Mouse (Mus musculus): ENCODE data around the gene Gpt2. TPM values are rescaled to one million over a fixed set of nuclear protein-coding genes. Genes with fewer than 3 reads are reported as not detected.

The Gpt2 gene
- polyA plus RNA-seq, 1 experiment from 2014 or later = 39.3 TPM

GRCm38 (mm10) chr8:85534163-85534562, 41.8 kb downstream of the Gpt2 start:
- Histone ChIP-seq H3K27ac (no peak overlapping the region), H3K36me3 (replicated peaks) (peaks cover 21% of the 10 kb centered on the region), H3K9me3 (no peaks in the 10 kb centered on the region), H3K4me2 (no peak overlapping the region), H3K4me3 (no peak overlapping the region), H3K27me3 (replicated peaks) (no peaks in the 10 kb centered on the region), H3K4me1 (no peaks in the 10 kb centered on the region), H3K9ac (no peak overlapping the region)
- ATAC-seq (replicated peaks) = no peak
- 79% methylated on average over 1 of the region's 1 CpGs for WGBS

- Histone ChIP-seq H3K4me2 (no peak overlapping the region), H3K27ac (no peak overlapping the region), H3K9me3 (no peaks in the 10 kb centered on the region), H3K36me3 (replicated peaks) (peaks cover 28% of the 10 kb centered on the region), H3K4me1 (no peaks in the 10 kb centered on the region), H3K27me3 (replicated peaks) (no peaks in the 10 kb centered on the region), H3K4me3 (no peak overlapping the region), H3K9ac (no peak overlapping the region)
- WGBS = 96% methylated on average over 2 of the region's 2 CpGs
- ATAC-seq (replicated peaks) = no peak
These were observed 44.0 kb downstream of the Gpt2 start for GRCm38 (mm10) chr8:85536332-85536731.

- Histone ChIP-seq H3K4me1 (peaks cover 34% of the 10 kb centered on the region), H3K4me2 (no peak overlapping the region), H3K27ac (no peak overlapping the region), H3K9me3 (no peaks in the 10 kb centered on the region), H3K27me3 (replicated peaks) (no peaks in the 10 kb centered on the region), H3K36me3 (replicated peaks) (peaks cover 25% of the 10 kb centered on the region), H3K9ac (no peak overlapping the region), H3K4me3 (no peak overlapping the region)
- ATAC-seq (replicated peaks) = no peak
- WGBS = 92% methylated on average over 1 of the region's 1 CpGs
These were observed 59.6 kb downstream of the Gpt2 start for GRCm38 (mm10) chr8:85551934-85552333.

- no peaks in the 10 kb centered on the region for H3K9me3 ChIP-seq
- H3K4me2 ChIP-seq = peak overlapping the region; percentile 69
- peak overlapping the region; percentile 90 for H3K9ac ChIP-seq
- ATAC-seq (replicated peaks) = peak; percentile 92
- under 1% methylated on average over 50 of the region's 66 CpGs for WGBS
- peak overlapping the region; percentile 91 for H3K27ac ChIP-seq
- peaks cover 34% of the 10 kb centered on the region for H3K4me1 ChIP-seq
- peaks cover 11% of the 10 kb centered on the region for H3K36me3 ChIP-seq (replicated peaks)
- no peaks in the 10 kb centered on the region for H3K27me3 ChIP-seq (replicated peaks)
- peak overlapping the region; percentile 98 for H3K4me3 ChIP-seq
These were observed 62.2 kb downstream of the Gpt2 start for GRCm38 (mm10) chr8:85554391-85555180.

GRCm38 (mm10) chr8:85555181-85556145, 63.1 kb downstream of the Gpt2 start, which contains the start of gene Dnaja2:
Gene Dnaja2 (minus strand): TSS chr8:85555344.
- Histone ChIP-seq H3K9ac (peak within 1 kb of the TSS; percentile 90), H3K27ac (peak within 1 kb of the TSS; percentile 91), H3K27me3 (replicated peaks) (no peaks in the 10 kb centered on the region), H3K4me1 (peaks cover 34% of the 10 kb centered on the region), H3K4me2 (peak within 1 kb of the TSS; percentile 69), H3K36me3 (replicated peaks) (peaks cover 11% of the 10 kb centered on the region), H3K4me3 (peak within 1 kb of the TSS; percentile 98), H3K9me3 (no peaks in the 10 kb centered on the region)
- under 1% methylated on average over 77 of the region's 77 CpGs for WGBS
- ATAC-seq (replicated peaks) = peak; percentile 95

GRCm38 (mm10) chr8:85556986-85557600, 64.7 kb downstream of the Gpt2 start:
- no peak overlapping the region for H3K4me3 ChIP-seq
- H3K27ac ChIP-seq = no peak overlapping the region
- no peaks in the 10 kb centered on the region for H3K27me3 ChIP-seq (replicated peaks)
- no peak for ATAC-seq (replicated peaks)
- 51% methylated on average over 2 of the region's 2 CpGs for WGBS
- no peak overlapping the region for H3K9ac ChIP-seq
- H3K36me3 ChIP-seq (replicated peaks) = peaks cover 2% of the 10 kb centered on the region; the same call in 1 of the 2 replicates
- peaks cover 23% of the 10 kb centered on the region for H3K4me1 ChIP-seq
- no peaks in the 10 kb centered on the region for H3K9me3 ChIP-seq
- H3K4me2 ChIP-seq = no peak overlapping the region

GRCm38 (mm10) chr8:85557601-85557986, 65.2 kb downstream of the Gpt2 start:
- ATAC-seq (replicated peaks) = no peak
- Histone ChIP-seq H3K4me1 (peaks cover 18% of the 10 kb centered on the region), H3K4me3 (no peak overlapping the region), H3K4me2 (no peak overlapping the region), H3K9ac (no peak overlapping the region), H3K36me3 (replicated peaks) (0 out of 2 replicates have a peak, but pooled peaks cover 2% of the 10 kb centered on the region), H3K27ac (no peak overlapping the region), H3K9me3 (no peaks in the 10 kb centered on the region), H3K27me3 (replicated peaks) (no peaks in the 10 kb centered on the region)
- WGBS = 77% methylated on average over 3 of the region's 3 CpGs

GRCm38 (mm10) chr8:85559201-85559600, 66.8 kb downstream of the Gpt2 start:
- no peak for ATAC-seq (replicated peaks)
- 89% methylated on average over 1 of the region's 1 CpGs for WGBS
- no peak overlapping the region for H3K9ac ChIP-seq

GRCm38 (mm10) chr8:85559966-85560365, 67.6 kb downstream of the Gpt2 start:
- Histone ChIP-seq H3K36me3 (replicated peaks) (no peaks in the 10 kb centered on the region), H3K27me3 (replicated peaks) (no peaks in the 10 kb centered on the region), H3K27ac (no peak overlapping the region), H3K9me3 (no peaks in the 10 kb centered on the region), H3K4me3 (no peak overlapping the region), H3K9ac (no peak overlapping the region), H3K4me2 (no peak overlapping the region), H3K4me1 (peaks cover 9% of the 10 kb centered on the region; the same call in 1 of the 2 replicates)
- 69% methylated on average over 2 of the region's 2 CpGs for WGBS
- ATAC-seq (replicated peaks) = no peak

More at GRCm38 (mm10) chr8:85559201-85559600, 66.8 kb downstream of the Gpt2 start:
- H3K9me3 ChIP-seq = no peaks in the 10 kb centered on the region
- H3K27ac ChIP-seq = no peak overlapping the region
- no peaks in the 10 kb centered on the region for H3K27me3 ChIP-seq (replicated peaks)
- peaks cover 10% of the 10 kb centered on the region for H3K4me1 ChIP-seq
- no peak overlapping the region for H3K4me3 ChIP-seq
- H3K4me2 ChIP-seq = no peak overlapping the region
- H3K36me3 ChIP-seq (replicated peaks) = no peaks in the 10 kb centered on the region

- H3K27me3 ChIP-seq (replicated peaks) = no peaks in the 10 kb centered on the region
- ATAC-seq (replicated peaks) = no peak
- 95% methylated on average over 8 of the region's 8 CpGs for WGBS
- no peak overlapping the region for H3K4me3 ChIP-seq
- H3K9me3 ChIP-seq = no peaks in the 10 kb centered on the region
- H3K4me2 ChIP-seq = no peak overlapping the region
- H3K4me1 ChIP-seq = no peaks in the 10 kb centered on the region
- no peak overlapping the region for H3K9ac ChIP-seq
- H3K36me3 ChIP-seq (replicated peaks) = no peaks in the 10 kb centered on the region
- H3K27ac ChIP-seq = no peak overlapping the region
These were observed 71.0 kb downstream of the Gpt2 start for GRCm38 (mm10) chr8:85563336-85563735.

GRCm38 (mm10) chr8:85565186-85565585, 72.8 kb downstream of the Gpt2 start:
- no peak overlapping the region for H3K4me2 ChIP-seq
- no peaks in the 10 kb centered on the region for H3K4me1 ChIP-seq
- no peaks in the 10 kb centered on the region for H3K9me3 ChIP-seq
- WGBS = 85% methylated on average over 3 of the region's 3 CpGs
- no peak for ATAC-seq (replicated peaks)
- H3K36me3 ChIP-seq (replicated peaks) = no peaks in the 10 kb centered on the region
- H3K9ac ChIP-seq = no peak overlapping the region
- no peak overlapping the region for H3K27ac ChIP-seq
- no peak overlapping the region for H3K4me3 ChIP-seq
- no peaks in the 10 kb centered on the region for H3K27me3 ChIP-seq (replicated peaks)

GRCm38 (mm10) chr8:85567801-85568200, 75.4 kb downstream of the Gpt2 start:
- Histone ChIP-seq H3K4me2 (no peak overlapping the region), H3K4me3 (no peak overlapping the region), H3K9me3 (no peaks in the 10 kb centered on the region), H3K4me1 (no peaks in the 10 kb centered on the region), H3K36me3 (replicated peaks) (no peaks in the 10 kb centered on the region), H3K9ac (no peak overlapping the region), H3K27ac (no peak overlapping the region), H3K27me3 (replicated peaks) (no peaks in the 10 kb centered on the region)
- no peak for ATAC-seq (replicated peaks)
- WGBS = 96% methylated on average over 2 of the region's 2 CpGs

Measured in midbrain, embryonic 15.5 days (tissue).